Mouse (Mus musculus) right cerebral cortex, postnatal 10 days (tissue): ENCODE measurements around the gene Epha4.

Source experiments
- DNase-seq, 2 experiments: peaks; one replicate each; pipeline ENCODE4 v3.0.0; 2021; ENCODE audit warnings: low spot score in 2 of 2

The Epha4 gene

DNA sequence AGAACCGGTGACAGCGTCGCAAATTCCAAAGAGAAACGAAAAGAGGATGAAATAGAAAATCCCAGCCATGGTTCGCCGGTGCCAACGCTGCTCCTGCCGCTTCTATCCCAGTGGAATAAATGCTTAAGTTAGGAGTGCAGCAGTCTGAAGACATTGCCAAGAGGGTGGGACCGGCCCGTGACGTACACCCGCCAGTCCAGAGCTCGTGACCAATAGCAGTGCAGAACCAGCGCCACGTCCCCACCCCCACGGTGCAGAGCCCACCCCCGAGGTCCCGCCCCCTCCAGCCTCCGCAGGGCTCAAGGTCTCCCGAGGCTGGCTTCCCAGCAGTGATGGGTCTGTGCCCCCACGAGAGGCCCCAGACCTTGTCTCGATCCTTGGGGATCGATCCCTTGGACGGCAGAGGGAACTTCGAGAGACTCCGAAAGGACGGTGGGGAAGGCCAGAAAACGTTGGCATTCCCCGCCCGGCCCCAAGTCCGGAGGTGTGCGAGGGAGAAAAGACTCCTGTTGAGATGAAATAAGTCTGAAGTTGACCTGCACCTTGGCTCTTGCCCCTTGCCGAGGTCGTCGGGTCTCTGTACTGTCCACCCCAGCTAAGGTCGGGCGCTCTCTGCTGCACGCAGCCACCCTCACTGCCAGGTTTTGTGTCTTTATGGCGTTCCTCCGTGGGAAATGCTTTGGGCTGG, at the start of gene Epha4:
Gene Epha4 (minus strand): TSS at position 126 of the 688 bp plus-strand sequence.
- DNase-seq = peak; percentile 96 to 98

DNA sequence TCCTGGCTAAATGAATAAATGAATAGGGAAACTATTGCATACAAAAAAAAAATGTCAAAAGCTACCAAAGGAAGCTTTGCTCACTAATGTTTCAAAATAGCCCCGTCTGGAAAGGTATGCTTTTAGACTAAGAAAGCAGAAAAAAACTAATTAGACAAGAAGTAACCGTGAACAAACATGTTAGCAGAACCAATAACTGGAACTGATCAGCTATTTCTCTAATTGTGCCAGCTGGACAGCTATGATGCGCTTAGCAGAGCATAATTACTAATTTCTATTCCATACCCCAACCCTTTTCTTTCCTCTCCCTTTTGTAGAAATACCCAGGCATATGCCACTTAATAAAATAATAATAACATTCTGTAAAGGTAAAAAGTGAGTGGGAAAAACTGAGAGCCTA, 41.3 kb upstream of the Epha4 start:
- DNase-seq = no peak

DNA sequence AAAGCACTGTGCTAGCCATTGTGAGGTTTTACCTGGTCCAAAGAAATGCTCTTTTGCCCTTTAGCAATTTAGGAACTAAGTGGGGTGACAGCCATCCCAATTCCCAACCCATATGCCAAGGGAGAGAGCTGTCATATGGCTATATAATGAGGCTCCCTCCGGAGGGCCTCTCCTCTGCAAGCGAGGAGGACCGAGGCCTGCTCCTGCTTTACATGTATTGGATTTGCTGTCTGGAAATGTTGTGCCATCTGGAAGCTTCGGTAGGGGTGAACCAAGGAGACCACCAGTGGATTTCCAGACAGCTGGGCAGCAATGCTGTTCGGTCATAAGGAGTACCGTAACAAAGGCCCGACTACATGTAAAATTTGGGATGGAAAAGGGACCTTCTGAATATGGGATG, 37.0 kb upstream of the Epha4 start:
- no peak for DNase-seq

DNA sequence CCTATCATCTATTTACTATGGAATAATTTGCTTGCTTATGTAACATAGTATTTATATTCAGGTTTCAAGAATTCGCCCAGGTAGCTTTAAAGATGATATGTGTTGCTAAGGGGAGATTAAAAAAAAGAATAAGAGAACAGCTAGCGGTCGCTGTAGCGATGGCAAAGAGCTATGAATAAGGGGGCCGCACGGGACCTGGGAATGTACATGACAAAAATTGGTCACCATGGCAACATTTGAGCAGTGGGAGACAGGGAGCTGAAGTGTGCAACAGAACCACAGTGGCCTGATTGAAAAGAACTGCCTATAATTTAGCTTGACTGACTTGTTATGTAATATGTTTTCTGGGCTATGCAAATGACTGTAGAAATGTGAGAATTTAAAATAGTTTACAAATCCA, 30.8 kb upstream of the Epha4 start:
- DNase-seq = peak; percentile 82 to 89

DNA sequence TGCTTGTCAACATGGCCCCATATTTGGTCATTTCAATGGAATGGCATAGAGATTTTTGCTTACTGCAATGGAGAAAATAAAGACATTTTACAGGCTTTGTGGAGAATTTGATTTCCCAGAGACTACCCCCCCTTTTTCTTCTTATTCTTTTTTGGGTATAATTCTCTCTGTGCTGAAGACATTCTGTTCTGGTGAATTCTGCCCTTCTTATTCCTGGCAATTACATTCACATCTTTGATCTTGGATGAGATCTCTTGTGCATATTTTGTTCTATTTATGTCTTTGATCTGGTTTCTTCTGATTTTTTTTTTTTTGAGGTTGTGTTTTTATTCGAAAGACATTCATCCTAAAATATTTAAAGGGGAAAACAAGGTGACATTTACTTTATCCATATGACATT, 30.1 kb upstream of the Epha4 start:
- no peak for DNase-seq

DNA sequence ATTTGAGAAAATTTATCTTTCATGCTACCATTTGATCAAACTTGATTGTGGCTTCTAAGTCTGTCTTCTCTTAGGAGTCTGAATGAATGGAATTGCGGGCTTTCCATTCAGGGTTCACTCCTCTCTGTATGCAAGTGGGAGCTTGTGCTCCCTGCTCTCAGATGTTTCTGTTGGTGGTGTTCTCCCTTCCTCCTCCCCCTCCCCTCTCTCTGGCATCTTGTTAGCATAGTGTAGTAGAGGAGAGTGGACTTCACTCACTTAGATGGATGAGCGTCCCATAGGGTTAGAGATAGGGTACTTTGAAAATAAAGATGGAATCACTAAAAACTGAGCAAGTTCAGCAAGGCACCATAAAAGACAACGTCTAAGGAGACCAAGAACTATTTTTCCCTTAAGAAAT, 29.4 kb upstream of the Epha4 start:
- no peak for DNase-seq

DNA sequence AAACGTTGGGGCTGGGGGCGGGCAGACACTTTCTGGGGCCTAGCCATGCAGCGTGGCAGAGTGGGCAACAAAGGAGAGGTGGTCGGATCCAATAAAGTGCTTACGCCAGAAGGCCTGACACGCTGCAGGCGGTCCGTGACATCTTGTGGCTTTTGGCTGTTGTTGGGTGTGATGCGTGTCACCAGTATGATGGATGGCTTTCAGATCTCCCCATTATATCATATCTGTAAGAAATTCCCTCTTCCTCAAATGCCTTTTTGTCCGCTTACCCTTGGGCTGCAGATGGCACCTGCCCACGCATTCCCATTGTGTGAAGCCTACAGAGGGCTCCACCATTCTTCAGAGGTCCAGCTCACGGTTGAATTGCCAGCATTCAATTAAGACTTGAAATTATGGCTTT, 25.1 kb upstream of the Epha4 start:
- no peak for DNase-seq

DNA sequence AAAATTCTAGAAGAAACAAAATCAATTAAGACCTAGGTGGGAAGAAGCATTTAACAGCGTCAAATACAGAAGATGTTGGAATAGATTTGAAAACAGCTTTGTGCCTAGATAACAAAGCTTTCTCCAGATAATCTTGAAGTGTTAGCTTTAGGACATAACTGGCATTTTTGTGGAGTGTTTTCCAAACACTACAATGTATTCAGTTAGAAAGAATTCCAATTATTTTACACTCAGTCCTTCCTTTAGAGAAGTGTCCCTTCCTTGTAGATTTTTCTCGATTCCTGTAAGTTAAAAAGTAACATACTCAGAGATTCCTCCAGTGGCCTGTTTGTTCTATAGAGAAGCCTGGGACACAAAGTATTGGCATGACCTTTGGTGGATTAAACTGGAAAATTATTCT, 23.7 kb upstream of the Epha4 start:
- DNase-seq = no peak

DNA sequence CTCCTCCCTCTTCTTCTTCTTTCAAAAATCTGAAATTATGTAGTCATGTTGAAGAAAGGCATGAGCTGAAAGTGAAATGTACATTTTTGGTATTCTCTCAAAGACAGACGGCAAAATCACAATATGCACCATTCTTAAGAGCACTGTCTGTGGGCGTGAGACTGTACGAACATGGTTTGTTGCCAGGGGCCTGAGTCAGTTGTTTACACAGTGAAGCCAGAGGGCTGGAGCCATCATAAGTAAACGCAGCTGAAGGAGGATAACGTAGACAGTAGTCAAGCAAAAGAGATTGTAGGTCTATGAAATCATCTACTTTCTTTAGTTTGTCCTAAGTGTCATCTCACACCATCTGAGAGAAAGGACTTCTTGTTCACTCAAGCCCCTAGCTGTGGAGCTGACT, 21.0 kb upstream of the Epha4 start:
- no peak for DNase-seq

DNA sequence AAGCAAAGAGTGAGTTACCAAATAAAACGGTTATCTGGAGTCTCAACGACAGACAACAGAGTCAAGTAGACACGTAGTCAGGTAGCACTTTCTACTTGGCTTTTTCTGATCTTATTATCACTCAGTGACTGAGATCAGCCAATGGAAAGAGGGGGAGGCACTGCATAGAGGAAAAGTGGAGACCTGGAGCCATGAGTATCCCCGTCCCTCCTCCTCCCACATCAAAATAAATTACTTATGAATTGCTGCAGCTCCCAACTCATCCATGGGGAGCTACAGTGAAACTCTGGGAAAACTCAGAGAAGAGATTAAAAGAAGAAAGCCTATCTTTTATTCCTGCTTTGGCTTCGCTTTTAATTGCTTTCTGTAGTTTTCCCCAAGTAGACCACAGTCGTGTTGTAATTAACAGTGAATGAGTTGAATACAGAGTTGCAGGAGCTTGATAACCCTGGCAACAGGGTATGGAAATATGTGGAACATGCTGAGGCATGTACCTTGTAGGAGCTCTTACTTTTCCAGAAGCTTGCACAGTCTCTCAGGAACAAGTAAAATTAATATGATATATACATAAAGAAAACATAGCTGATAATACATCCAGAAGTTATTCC, 17.8 kb upstream of the Epha4 start:
- DNase-seq = no peak

DNA sequence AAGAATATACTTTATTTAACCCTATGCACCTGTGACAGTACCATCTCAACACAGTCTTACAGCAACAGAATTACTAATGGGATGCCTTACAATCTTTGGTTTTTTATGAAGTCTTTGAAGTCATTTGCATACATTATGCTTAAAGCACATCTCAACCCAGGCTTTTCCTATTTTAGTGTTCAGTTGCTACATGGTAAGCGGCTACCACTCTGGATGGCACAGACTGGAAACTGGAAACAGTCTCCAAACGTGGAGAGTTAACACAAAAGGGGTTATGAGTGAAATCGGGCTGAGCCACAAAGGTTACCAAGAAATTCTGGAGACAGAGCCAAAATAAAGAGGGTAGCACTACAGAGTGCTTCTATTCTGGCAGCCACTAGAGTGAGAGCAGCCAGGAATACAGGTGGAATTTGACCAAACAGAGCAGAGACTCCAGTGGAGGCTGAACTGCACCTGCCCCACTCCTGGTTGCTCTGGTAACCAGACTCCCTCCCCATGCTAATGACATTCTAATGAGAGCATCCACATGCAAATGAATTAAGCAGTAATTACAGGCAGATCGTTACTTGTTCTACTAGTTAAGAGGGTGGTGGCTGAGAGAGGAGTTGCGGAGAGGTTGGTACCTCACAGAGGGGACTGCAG, 17.2 kb upstream of the Epha4 start:
- DNase-seq = no peak

DNA sequence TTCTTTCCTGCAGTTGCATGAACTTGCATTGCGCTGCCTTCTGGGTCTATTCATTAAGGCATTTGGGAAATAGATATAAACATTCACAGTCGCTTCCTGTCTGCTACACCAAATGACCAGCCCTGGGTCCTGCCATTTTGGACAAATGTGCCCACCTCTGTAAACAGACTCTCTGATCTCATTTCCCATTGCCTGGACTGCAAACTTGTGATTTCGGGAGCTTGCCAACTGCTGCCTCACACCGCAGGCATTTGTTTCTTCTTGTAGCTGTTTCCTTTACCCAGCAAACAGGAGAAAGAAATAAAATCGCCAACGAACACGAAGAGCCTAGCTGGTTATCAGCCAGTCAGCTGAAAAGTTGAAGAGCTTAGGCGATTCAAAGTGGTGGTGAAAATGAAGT, 10.2 kb upstream of the Epha4 start:
- DNase-seq = no peak

DNA sequence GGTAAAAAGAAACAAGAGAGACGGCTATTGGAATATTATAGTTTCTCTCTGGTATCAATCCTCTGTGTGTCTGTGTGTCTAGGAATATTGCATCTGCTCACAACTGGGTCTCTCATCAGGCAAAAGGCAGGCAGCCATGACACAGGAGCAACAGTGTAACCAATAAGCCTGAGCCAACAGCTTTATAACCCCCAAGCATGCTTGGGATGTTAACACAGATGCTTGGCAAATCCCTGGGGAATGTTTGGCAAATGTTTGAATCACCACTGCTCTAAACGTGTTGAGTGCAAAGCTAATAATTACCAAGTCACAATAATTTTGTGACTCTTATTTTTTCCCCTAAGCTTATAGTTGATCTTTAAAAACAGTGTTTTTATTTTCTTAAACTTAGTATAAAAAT, 8.5 kb upstream of the Epha4 start:
- no peak for DNase-seq

DNA sequence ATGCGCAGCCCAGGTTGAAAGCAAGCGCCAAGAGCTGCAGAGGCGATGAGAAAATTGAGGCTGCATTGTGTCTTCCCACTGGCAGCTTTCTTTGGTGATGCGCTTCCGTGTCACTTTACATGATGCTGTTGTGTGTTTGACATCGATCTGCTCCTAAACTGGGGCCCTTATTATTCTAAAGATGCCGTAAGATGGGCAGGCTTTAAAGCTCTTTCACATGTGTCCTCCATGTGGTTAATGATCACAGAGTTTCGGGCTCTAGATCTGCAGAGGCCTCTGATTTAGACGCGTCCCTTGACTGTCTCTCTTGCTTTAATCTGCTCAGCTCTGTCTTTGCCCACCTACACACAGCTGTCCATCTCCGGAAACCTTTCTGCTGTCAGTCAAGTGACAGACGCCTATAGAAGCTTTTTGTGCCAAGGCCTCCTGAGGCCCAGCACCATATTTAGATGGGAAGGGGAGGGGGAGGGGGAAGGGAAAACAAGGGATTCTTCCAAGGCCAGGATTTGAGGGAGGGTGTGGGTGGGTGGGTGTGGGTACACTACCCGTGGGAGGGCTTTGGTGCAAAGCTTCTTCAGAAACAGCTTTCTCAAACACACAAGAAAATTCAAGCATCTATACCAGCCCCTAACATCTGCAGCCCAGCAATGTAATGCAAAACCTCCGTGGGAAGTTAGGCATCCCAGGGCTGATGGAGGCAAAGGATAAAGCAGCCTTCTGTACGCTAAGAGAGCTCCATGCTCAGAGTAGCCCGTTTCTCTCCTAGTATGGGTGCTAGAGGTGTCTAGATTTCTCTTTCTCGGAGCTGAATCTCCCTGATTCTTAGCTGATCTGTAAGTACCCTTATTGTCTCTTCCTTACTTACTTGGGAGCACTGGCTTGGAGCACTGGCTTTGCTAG, 7.0 kb upstream of the Epha4 start:
- DNase-seq = peak in 1 of 2 experiments; percentile 62

DNA sequence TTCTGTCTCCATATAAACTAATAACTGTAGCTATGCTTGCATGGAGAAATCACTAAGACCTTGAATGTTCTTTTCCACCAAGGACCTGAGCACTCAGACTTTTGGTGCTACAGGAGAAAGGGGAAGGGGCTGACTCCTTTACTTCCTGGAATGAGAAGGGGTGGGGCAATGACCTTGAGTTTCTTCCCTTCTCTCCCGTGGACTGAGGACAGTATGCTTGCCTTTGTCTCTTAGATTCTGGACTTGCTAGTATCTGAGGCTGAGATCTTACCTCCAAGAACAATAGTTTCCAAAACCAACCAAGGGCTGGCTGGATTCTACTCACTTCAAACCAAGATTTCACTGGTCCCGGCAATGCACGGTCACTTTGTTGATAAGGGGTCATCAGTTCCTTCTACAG, 3.8 kb upstream of the Epha4 start:
- DNase-seq = no peak

DNA sequence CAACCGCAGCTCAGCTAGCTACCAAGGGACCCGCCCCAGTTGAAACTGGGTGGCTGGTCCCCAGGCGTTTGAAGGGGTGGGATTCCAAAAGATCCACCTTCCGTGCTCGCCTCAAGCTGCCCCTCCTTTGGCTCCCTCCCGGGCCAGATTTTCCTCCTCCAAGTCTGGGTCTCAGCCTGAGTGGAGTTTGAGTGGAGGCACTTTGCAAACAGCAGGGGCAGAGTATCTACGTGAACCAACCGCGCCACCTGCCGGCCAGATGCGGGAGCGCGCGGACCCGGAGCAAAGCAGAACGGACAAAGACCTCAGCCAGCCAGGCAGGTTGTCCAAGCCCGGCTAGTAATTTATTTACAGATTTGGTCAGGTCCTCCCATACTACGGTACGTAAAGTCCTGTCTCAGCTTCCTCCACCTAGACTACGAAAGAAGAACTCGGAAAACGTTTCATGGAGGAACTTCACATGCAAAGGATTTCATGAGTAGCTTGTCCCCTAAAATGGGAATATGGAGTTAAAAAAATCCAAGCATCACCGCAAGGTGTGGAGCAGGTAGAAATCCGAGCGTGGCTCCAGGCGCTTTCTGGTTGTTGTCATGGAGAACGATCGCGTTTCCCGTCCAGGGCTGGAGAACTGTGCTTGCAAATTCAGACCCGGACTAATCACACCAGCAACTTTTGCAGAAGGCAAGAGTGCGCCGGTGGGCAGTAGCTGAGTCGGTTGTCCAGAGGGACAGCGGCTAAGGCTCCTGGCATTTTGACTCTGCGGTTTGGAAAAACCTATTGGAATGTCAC, 1.5 kb upstream of the Epha4 start:
- DNase-seq = peak; percentile 95

DNA sequence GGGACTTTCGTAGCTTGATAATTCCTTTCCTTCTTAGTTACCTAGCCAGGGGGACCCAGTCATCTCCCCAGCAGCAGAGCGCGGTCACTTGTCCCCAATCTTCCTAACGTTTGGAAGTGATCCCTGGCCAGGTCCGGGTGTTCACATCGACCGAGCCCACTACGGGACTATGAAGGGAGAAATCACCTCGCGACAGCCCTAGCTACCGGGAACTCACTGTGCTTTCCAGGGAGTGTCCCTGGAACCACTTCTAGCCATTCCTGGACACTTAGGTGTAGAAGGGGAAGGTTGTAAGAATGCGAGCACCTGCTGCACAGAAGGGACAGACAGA, 728 bp upstream of the Epha4 start:
- DNase-seq = no peak

DNA sequence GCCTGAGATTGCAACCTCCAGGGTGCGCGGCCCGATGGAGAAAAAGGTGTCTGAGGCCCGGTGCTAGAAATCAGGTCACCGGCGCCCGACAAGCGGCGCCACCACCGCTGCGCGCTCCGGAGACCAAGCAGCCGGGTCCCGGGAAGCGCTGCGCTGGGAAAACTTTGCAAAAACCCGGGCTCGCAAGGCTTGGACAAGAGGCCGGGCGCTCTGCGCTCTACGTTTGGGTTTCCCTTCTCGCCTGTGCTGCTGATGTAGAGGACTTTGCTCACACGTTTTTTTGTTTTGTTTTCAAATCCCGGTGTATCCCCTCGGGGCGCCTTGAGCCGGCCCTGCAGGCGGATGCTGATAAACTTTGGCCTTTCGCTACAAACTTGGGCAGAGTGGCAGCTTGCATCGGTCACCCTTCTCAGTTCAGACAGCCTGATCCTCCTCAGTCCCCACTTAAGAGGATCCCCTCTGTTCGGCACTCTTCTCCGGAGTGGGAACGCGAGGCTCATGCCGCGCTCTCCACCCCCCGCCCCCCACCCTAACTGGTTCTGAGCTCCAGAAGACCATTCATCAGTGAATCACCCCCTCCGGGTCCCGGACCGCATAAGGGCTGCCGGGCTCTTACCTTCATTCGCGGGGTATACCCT, 444 bp downstream of the Epha4 start:
- peak; percentile 68 to 69 for DNase-seq

DNA sequence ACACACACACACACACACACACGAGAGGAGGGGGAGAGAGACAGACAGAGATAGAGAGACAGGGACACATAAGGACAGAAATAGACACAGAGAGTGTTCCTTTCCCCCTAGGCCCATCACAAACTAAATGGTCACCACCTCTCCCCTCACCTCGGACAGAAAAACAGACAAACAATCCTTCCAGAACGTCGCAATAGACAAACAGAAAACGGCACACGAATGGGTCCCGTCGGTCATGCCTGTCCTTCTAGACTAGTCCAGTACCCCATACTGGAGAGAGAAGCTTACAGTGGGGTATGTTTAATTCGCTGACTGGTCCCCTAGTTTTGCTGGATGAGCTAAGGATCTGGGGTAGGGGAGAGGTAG, 946 bp downstream of the Epha4 start:
- no peak for DNase-seq

DNA sequence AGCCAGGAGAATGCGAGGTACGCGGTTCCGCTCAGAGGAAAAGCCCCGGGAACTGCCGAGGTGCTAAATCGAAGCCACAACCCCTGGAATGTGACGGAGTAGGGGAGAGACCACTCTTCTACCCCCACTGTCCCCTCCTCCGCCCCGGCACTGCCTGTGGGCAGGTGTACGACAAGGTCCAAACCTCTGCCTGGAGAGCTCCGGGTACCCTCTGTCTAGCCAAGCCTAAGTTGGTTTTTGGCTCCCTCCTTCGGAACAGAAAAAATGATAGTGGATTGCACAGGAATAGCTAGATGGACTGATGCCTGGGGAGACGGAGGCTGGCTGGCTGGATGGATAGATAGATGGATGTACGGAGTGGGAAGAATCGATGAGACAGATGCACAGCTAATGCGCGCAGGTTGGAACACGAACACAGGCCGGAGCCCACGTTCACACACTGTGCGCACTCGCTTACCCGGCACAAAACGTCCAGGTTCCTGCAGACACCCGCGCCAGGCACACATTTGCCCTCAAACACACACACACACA, 1.4 kb downstream of the Epha4 start:
- peak; percentile 71 to 80 for DNase-seq
